Mouse (Mus musculus): ENCODE measurements around the gene Apoe.

DNA sequence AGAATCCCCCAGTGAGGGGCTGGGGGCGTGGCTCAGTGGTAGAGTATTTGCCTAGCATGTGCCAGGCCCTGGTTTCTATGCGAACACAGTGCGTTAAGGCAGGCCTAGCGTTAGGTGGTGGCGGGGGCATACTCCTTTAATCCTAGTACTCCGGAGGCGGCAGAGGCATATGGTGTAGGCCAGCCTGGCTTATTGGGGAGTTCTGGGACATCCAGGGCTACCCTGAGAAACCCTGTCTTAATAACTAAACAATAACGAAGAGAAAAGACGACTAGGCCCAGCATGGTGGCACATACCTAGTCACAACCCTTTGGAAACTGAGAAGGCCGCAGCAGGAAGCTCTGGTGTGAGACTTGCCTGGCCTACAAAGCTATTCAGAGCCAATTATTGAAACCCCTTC lies 10.9 kb downstream of the Apoe start:
- TF ChIP-seq CTCF (IDR thresholded peaks at IDR 0.05; ENCODE audit: low read depth) (no peak), EP300 (IDR thresholded peaks at IDR 0.05; ENCODE audit: low read depth) (no peak)
